Mouse (Mus musculus) embryonic facial prominence, embryonic 12.5 days (tissue): ENCODE measurements around the gene Tmem239. TPM values are rescaled to one million over a fixed set of nuclear protein-coding genes. Genes with fewer than 3 reads are reported as not detected.

Experiments
- ATAC-seq: fragments of 200-750 bp; cut with Nextera tagmentation; 2 replicates; pipeline ENCODE4 v1.8.0; 2017; ENCODE audit not compliant: insufficient number of reproducible peaks, insufficient read depth, low FRiP score, low TSS enrichment
- H3K27ac ChIP-seq: fragments of 300-500 bp; sonication (generic); 2 replicates; pipeline ENCODE4 v1.5.1; 2016; ENCODE audit warnings: mild to moderate bottlenecking
- H3K27me3 ChIP-seq: fragments of 300-500 bp; sonication (generic); 2 replicates; pipeline ENCODE4 v1.6.1; 2016; ENCODE audit warnings: mild to moderate bottlenecking, moderate library complexity
- H3K36me3 ChIP-seq: fragments of 300-500 bp; sonication (generic); 2 replicates; pipeline ENCODE4 v1.6.1; 2016; ENCODE audit warnings: mild to moderate bottlenecking
- H3K4me1 ChIP-seq: fragments of 300-500 bp; sonication (generic); 2 replicates; pipeline ENCODE4 v1.6.1; 2016
- H3K4me2 ChIP-seq: fragments of 300-500 bp; sonication (generic); replicated peaks from 2 replicates; pipeline ENCODE4 v1.6.1; 2016; ENCODE audit warnings: mild to moderate bottlenecking, moderate library complexity
- H3K4me3 ChIP-seq: fragments of 300-500 bp; sonication (generic); 2 replicates; pipeline ENCODE4 v1.5.1; 2016; ENCODE audit warnings: mild to moderate bottlenecking
- H3K9ac ChIP-seq: fragments of 300-500 bp; sonication (generic); 2 replicates; pipeline ENCODE4 v1.6.1; 2016; ENCODE audit warnings: mild to moderate bottlenecking, moderate library complexity
- H3K9me3 ChIP-seq: fragments of 300-500 bp; sonication (generic); 2 replicates; pipeline ENCODE4 v1.6.1; 2016; ENCODE audit warnings: mild to moderate bottlenecking, moderate library complexity
- WGBS: fragments of 180-500 bp; shearing (Covaris S2); methylation state at CpG from one replicate; pipeline ENCODE4 v1.1.7; 2016; 5-methylcytosine and 5-hydroxymethylcytosine counted together
- polyA plus RNA-seq: library from polyadenylated mRNA; unstranded; fragments of >200 nt; fragmentation: Nextera tagmentation; extraction: Ambion mirVana; gene quantifications from 2 replicates; pipeline ENCODE4 v1.2.1, GENCODE M21; 2016

The Tmem239 gene
- polyA plus RNA-seq, 1 experiment from 2014 or later, result 0.20 TPM

GRCm38 (mm10) chr2:130414094-130414856 is 8.0 kb downstream of the Tmem239 start:
- Histone ChIP-seq H3K36me3 (peaks cover 7% of the 10 kb centered on the region), H3K27ac (no peak overlapping the region), H3K9ac (no peak overlapping the region), H3K9me3 (no peaks in the 10 kb centered on the region), H3K4me2 (no peak overlapping the region), H3K27me3 (no peaks in the 10 kb centered on the region), H3K4me1 (no peaks in the 10 kb centered on the region), H3K4me3 (no peak overlapping the region)
- WGBS, result 75% methylated on average over 6 of the region's 6 CpGs
- no peak for ATAC-seq

DNA sequence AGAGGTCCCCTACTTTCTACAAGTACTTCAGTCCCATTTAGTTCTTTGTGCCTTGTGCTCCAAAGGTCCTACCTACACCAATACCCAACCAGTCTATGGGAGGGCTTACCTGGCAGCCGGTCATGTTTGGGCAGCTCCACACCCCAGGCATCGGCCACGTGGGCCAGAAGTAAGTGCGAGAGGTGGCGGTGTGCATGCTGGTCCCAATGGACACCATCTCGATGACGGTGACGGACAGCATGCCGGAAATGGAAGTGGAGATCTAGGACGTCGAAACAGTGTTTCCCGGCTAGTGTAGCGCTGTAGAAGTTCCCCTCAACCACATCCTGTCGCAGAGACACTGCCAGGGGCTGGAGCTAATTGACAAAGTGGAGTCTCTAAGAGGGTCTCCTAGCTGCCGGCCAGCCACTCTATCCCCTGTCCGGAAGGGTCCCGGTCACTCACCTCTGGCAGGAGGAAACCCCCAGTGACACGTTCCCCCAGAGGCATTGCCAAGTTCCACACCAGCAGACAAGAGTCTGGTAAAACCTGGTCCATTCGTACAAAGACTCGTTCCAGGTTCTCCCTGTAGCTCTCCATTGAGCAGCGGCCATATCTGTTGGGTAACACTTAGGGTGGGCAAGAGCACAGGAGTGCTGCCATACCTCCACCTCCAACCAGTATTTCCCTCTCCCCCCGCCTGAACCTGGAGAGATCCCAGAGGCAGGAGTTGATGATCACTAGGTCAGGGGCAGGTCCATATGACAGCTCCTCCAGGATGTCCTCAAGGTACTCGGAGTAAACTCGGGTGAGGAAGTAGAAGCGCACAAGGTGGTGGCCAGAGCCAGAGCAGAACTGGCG is 15.7 kb downstream of the Tmem239 start:
- Histone ChIP-seq H3K27ac (no peak overlapping the region), H3K9ac (no peak overlapping the region), H3K9me3 (no peaks in the 10 kb centered on the region), H3K27me3 (no peaks in the 10 kb centered on the region), H3K4me1 (peaks cover 13% of the 10 kb centered on the region), H3K4me2 (no peak overlapping the region), H3K4me3 (no peak overlapping the region), H3K36me3 (peaks cover 19% of the 10 kb centered on the region)
- ATAC-seq, result no peak
- 96% methylated on average over 26 of the region's 26 CpGs for WGBS

- no peaks in the 10 kb centered on the region for H3K9me3 ChIP-seq
- H3K4me3 ChIP-seq, result peak overlapping the region; percentile 90
- WGBS, result 16% methylated on average over 49 of the region's 49 CpGs
- peaks cover 18% of the 10 kb centered on the region for H3K36me3 ChIP-seq
- no peaks in the 10 kb centered on the region for H3K27me3 ChIP-seq
- peak overlapping the region; percentile 83 for H3K27ac ChIP-seq
- peak overlapping the region; percentile 91 for H3K9ac ChIP-seq
- H3K4me2 ChIP-seq, result peak overlapping the region; percentile 75
- H3K4me1 ChIP-seq, result peaks cover 13% of the 10 kb centered on the region
- ATAC-seq, result peak; percentile 77
Observed at GRCm38 (mm10) chr2:130423397-130424125, 17.3 kb downstream of the Tmem239 start.

GRCm38 (mm10) chr2:130424126-130424853 is 18.0 kb downstream of the Tmem239 start, which contains the start of the genes Vps16 and Pced1a:
Gene Vps16 (plus strand): TSS chr2:130424339.
Gene Pced1a (minus strand): TSS chr2:130424701.
- no peaks in the 10 kb centered on the region for H3K9me3 ChIP-seq
- H3K9ac ChIP-seq, result peak within 1 kb of the TSS; percentile 91
- 0 out of 2 replicates have a peak, but pooled peaks cover 12% of the 10 kb centered on the region for H3K36me3 ChIP-seq
- peak; percentile 91 for ATAC-seq
- peak within 1 kb of the TSS; percentile 90 for H3K4me3 ChIP-seq
- peak within 1 kb of the TSS; percentile 83 for H3K27ac ChIP-seq
- under 1% methylated on average over 58 of the region's 58 CpGs for WGBS
- H3K4me2 ChIP-seq, result peak within 1 kb of the TSS; percentile 75
- H3K27me3 ChIP-seq, result no peaks in the 10 kb centered on the region
- peaks cover 13% of the 10 kb centered on the region for H3K4me1 ChIP-seq

DNA sequence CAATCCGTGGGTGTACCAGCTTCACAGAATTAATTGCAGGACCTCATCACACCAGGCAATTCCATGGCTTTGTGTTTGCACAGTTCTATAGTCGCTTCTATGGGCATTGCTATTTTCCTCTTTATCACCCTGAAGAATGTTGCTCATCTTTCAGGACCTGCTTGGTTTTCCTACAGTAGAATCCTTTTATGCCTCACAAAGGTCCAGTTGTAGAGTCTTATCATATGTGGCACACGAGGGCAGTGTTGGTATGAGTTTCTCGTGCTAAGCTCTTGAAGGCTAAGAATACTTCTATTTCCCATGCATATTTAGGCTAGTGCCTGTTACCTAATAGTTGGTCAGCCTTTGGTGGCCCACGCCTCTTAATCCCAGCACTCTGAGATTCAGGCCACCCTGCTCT is 18.8 kb downstream of the Tmem239 start:
- 0 out of 2 replicates have a peak overlapping the region, but pooled peaks have one; percentile 12 for H3K27ac ChIP-seq
- no peaks in the 10 kb centered on the region for H3K9me3 ChIP-seq
- 53% methylated on average over 5 of the region's 5 CpGs for WGBS
- H3K4me3 ChIP-seq, result peak overlapping the region; percentile 90
- peak overlapping the region; percentile 75 for H3K4me2 ChIP-seq
- H3K9ac ChIP-seq, result peak overlapping the region; percentile 91
- no peaks in the 10 kb centered on the region for H3K27me3 ChIP-seq
- H3K4me1 ChIP-seq, result peaks cover 13% of the 10 kb centered on the region
- 0 out of 2 replicates have a peak, but pooled peaks cover 12% of the 10 kb centered on the region for H3K36me3 ChIP-seq
- ATAC-seq, result no peak

- Histone ChIP-seq H3K9ac (no peak overlapping the region), H3K4me3 (no peak overlapping the region), H3K4me2 (no peak overlapping the region), H3K27me3 (no peaks in the 10 kb centered on the region), H3K4me1 (peaks cover 8% of the 10 kb centered on the region), H3K27ac (no peak overlapping the region), H3K36me3 (peaks cover 4% of the 10 kb centered on the region; the same call in 1 of the 2 replicates), H3K9me3 (no peaks in the 10 kb centered on the region)
- 68% methylated on average over 2 of the region's 2 CpGs for WGBS
- ATAC-seq, result no peak
Observed at GRCm38 (mm10) chr2:130429851-130430250, 23.6 kb downstream of the Tmem239 start.

DNA sequence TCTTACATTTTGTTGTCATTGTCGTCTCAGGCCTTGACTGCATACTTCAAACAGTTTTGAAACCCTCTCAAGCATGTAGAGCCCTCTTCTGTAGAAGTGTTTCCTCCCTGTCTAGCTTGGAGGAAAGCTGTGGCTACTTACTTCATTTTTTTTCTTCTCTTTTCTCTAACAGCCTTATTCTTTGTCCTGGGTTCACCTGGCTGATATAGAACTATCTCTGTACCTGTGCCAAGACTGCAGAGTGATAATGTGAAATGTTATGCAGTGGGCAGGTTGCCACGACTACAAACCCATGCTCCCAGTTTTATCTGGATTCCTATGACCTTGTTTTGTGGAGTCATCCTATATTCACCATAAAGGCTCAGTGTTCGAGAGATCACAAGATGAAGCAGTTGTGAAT is 24.2 kb downstream of the Tmem239 start:
- Histone ChIP-seq H3K9me3 (no peaks in the 10 kb centered on the region), H3K27ac (no peak overlapping the region), H3K27me3 (no peaks in the 10 kb centered on the region), H3K36me3 (peaks cover 4% of the 10 kb centered on the region; the same call in 1 of the 2 replicates), H3K4me3 (no peak overlapping the region), H3K4me2 (no peak overlapping the region), H3K4me1 (peaks cover 2% of the 10 kb centered on the region), H3K9ac (no peak overlapping the region)
- WGBS, result 83% methylated on average over 3 of the region's 3 CpGs
- ATAC-seq, result no peak

DNA sequence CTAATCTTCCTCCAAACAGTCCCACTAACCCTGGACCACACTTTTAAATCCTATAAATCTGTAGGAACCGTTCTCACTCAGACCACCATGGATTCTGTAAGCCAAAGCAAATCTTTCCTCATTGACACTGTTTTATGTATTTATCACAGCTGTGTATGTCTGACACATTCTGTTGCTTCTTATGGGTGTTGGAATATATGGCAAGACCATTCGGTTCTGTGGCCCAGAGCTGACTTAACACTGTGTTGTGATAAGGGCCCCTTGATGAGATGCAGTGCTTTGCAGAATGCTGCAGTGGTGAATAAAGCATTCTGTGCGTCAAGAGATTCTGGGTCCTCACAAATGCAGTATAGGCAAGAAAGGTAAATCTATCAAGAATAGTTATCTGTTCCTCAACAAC is 25.9 kb downstream of the Tmem239 start:
- ATAC-seq, result no peak
- peaks cover 8% of the 10 kb centered on the region for H3K36me3 ChIP-seq
- no peak overlapping the region for H3K9ac ChIP-seq
- H3K27ac ChIP-seq, result no peak overlapping the region
- no peaks in the 10 kb centered on the region for H3K27me3 ChIP-seq
- H3K4me2 ChIP-seq, result no peak overlapping the region
- no peaks in the 10 kb centered on the region for H3K9me3 ChIP-seq
- no peak overlapping the region for H3K4me3 ChIP-seq
- H3K4me1 ChIP-seq, result no peaks in the 10 kb centered on the region
- 89% methylated on average over 3 of the region's 3 CpGs for WGBS

GRCm38 (mm10) chr2:130433152-130433551 is 26.9 kb downstream of the Tmem239 start:
- Histone ChIP-seq H3K9me3 (no peaks in the 10 kb centered on the region), H3K36me3 (peaks cover 15% of the 10 kb centered on the region), H3K4me1 (no peaks in the 10 kb centered on the region), H3K4me2 (no peak overlapping the region), H3K27me3 (no peaks in the 10 kb centered on the region), H3K4me3 (no peak overlapping the region), H3K9ac (no peak overlapping the region), H3K27ac (no peak overlapping the region)
- WGBS, result 21% methylated on average over 4 of the region's 4 CpGs
- no peak for ATAC-seq

DNA sequence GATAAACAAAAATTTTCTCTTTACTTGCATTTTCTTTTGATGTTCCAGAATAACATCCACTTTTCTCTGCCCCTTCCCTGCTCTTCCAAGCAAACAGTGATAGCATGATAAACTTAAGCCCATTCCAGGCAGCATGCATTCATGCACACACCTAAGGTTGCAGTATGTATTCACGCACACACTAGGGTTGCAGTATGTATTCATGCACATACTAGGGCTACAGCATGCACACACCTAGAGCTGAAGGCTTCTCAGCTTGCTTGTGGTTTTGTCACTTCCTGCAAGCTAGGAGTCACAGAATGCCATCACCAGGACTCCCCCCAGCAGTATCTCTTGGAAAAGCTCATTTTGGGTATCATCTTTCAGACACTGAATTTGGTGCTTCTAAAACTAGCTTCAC is 30.5 kb downstream of the Tmem239 start:
- Histone ChIP-seq H3K27ac (no peak overlapping the region), H3K9ac (no peak overlapping the region), H3K4me2 (no peak overlapping the region), H3K4me3 (no peak overlapping the region), H3K9me3 (no peaks in the 10 kb centered on the region), H3K36me3 (peaks cover 49% of the 10 kb centered on the region), H3K27me3 (no peaks in the 10 kb centered on the region), H3K4me1 (no peaks in the 10 kb centered on the region)
- WGBS, result 84% methylated on average over 1 of the region's 1 CpGs
- ATAC-seq, result no peak

- Histone ChIP-seq H3K9me3 (no peaks in the 10 kb centered on the region), H3K27me3 (no peaks in the 10 kb centered on the region), H3K9ac (no peak overlapping the region), H3K4me1 (no peaks in the 10 kb centered on the region), H3K4me3 (no peak overlapping the region), H3K4me2 (no peak overlapping the region), H3K36me3 (peaks cover 68% of the 10 kb centered on the region), H3K27ac (no peak overlapping the region)
- no peak for ATAC-seq
- 94% methylated on average over 3 of the region's 3 CpGs for WGBS
Observed at GRCm38 (mm10) chr2:130438861-130439260, 32.6 kb downstream of the Tmem239 start.
